Mouse (Mus musculus): ENCODE data around the gene Masp2. TPM values are rescaled to one million over a fixed set of nuclear protein-coding genes. Genes with fewer than 3 reads are reported as not detected.

Masp2 gene
- polyA plus RNA-seq, 1 experiment from 2014 or later: 0.51 TPM

DNA sequence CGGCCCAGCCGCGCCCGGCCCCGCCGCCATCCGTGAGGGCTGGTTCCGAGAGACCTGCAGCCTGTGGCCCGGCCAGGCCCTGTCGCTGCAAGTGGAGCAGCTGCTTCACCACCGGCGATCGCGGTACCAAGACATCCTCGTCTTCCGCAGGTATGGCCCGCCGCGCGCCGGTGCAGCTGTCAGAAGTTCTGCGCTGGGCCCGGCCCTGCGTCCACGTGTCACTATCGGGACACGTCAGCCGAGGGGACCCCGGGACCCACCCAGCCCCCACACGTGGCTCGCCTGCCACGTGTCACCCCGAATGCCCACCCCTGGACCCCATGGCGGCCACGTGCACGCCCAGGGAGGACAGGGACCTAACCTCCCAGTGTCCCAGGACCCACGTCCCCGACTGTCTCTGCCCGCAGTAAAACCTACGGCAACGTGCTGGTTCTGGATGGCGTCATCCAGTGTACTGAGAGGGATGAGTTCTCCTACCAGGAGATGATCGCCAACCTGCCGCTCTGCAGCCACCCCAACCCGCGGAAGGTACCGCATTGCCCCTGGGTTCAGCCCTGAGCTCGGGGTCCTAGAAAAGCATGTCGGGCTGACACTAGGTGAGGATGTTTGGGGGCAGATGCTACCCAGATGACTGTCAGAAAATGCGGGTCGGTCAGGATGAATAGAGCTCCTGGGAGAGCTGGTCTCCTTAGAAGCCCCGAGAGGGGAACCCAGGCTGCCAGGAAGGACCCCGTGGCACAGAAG lies 10.5 kb upstream of the Masp2 start:
- Histone ChIP-seq H3K9me3 (ENCODE audit: control insufficient read depth, low read length) (no peaks in the 10 kb centered on the region), H3K36me3 (ENCODE audit: control insufficient read depth, insufficient read depth, low read length) (peaks cover 35% of the 10 kb centered on the region), H3K9ac (replicated peaks; ENCODE audit: low read length) (peak overlapping the region; percentile 79), H3K27ac (replicated peaks; ENCODE audit: low read depth, low read length) (0 out of 2 replicates have a peak overlapping the region, but pooled peaks have one; percentile 73), H3K4me2 (ENCODE audit: low read length) (peak overlapping the region; percentile 91), H3K4me1 (ENCODE audit: control insufficient read depth, insufficient read depth, low read length) (peaks cover 7% of the 10 kb centered on the region; the same call in 1 of the 2 replicates), H3K4me3 (replicated peaks; ENCODE audit: low read depth, low read length) (peak overlapping the region; percentile 88), H3K27me3 (ENCODE audit: control insufficient read depth, insufficient read depth, low read length) (no peaks in the 10 kb centered on the region)
- under 1% methylated on average over 53 of the region's 53 CpGs for WGBS
- ATAC-seq (ENCODE audit: low FRiP score, low TSS enrichment): peak; percentile 46
- DNase-seq: peak; percentile 51

DNA sequence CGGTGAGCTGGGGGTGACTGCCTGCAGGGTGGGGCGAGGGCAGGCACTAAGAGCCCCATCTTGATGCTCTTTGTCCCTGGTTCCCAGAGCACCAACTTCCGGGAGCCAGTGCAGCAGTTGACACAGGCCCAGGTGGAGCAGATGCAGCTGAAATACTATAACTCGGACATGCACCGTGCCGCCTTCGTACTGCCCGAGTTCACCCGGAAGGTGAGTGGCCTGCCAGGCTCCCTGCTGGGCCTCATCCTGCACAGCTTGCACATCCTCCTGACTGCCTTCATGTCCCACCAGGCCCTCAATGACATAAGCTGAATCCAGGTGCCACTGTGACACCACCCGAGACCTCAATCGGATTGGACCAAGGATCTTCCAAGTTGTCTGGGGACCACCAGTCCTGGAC lies 8.4 kb upstream of the Masp2 start:
- peaks cover 7% of the 10 kb centered on the region; the same call in 1 of the 2 replicates for H3K4me1 ChIP-seq (ENCODE audit: control insufficient read depth, insufficient read depth, low read length)
- DNase-seq: no peak
- no peak for ATAC-seq (ENCODE audit: low FRiP score, low TSS enrichment)
- H3K27me3 ChIP-seq (ENCODE audit: control insufficient read depth, insufficient read depth, low read length): no peaks in the 10 kb centered on the region
- peaks cover 46% of the 10 kb centered on the region for H3K36me3 ChIP-seq (ENCODE audit: control insufficient read depth, insufficient read depth, low read length)
- no peak overlapping the region for H3K27ac ChIP-seq (replicated peaks; ENCODE audit: low read depth, low read length)
- 96% methylated on average over 11 of the region's 11 CpGs for WGBS
- no peak overlapping the region for H3K4me3 ChIP-seq (replicated peaks; ENCODE audit: low read depth, low read length)
- H3K9me3 ChIP-seq (ENCODE audit: control insufficient read depth, low read length): no peaks in the 10 kb centered on the region
- no peak overlapping the region for H3K4me2 ChIP-seq (ENCODE audit: low read length)
- no peak overlapping the region for H3K9ac ChIP-seq (replicated peaks; ENCODE audit: low read length)

DNA sequence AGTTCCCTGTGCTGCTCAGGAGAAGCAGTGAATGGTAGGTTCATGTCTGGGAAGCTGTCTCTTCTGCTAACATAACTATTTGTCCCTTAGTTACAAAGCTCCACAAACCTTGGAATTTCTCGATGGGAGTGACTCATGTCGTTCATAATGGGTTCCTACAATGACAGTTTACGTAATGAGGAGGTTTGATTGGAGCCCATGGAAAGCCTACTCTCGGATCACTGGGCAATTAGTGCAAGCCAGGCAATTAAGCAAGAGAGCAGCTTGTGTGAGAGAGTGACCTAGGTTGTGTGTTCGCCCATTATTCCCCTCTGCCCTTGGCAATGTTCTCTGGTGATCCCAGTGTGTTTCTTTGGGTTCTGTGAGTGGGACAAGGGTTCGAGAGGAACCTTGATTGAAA lies 6.4 kb upstream of the Masp2 start:
- H3K9ac ChIP-seq (replicated peaks; ENCODE audit: low read length): no peak overlapping the region
- H3K27ac ChIP-seq (replicated peaks; ENCODE audit: low read depth, low read length): no peak overlapping the region
- ATAC-seq (ENCODE audit: low FRiP score, low TSS enrichment): no peak
- WGBS: 88% methylated on average over 6 of the region's 6 CpGs
- H3K36me3 ChIP-seq (ENCODE audit: control insufficient read depth, insufficient read depth, low read length): peaks cover 46% of the 10 kb centered on the region
- H3K4me1 ChIP-seq (ENCODE audit: control insufficient read depth, insufficient read depth, low read length): peaks cover 7% of the 10 kb centered on the region; the same call in 1 of the 2 replicates
- no peak for DNase-seq
- H3K4me2 ChIP-seq (ENCODE audit: low read length): no peak overlapping the region
- no peak overlapping the region for H3K4me3 ChIP-seq (replicated peaks; ENCODE audit: low read depth, low read length)
- H3K9me3 ChIP-seq (ENCODE audit: control insufficient read depth, low read length): no peaks in the 10 kb centered on the region
- no peaks in the 10 kb centered on the region for H3K27me3 ChIP-seq (ENCODE audit: control insufficient read depth, insufficient read depth, low read length)

DNA sequence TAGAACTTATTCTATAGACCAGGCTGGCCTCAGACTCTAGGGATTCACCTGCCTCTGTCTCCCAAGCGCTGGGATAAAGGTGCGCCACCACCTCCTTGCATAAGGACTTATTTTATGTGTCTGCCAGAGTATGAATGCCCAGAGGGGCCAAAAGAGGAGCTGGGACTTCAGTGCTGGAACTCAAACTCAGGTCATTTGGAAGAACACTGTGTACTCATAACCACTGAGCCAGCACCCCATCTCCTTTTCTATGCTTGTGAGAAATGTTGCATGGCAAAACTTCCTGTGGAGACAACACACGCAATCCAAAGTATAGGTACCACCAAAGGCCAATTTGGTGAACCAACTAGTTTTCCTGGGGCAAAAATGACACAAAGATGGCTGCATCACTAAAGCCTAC lies 5.6 kb upstream of the Masp2 start:
- Histone ChIP-seq H3K4me2 (ENCODE audit: low read length) (no peak overlapping the region), H3K4me1 (ENCODE audit: control insufficient read depth, insufficient read depth, low read length) (peaks cover 7% of the 10 kb centered on the region; the same call in 1 of the 2 replicates), H3K27me3 (ENCODE audit: control insufficient read depth, insufficient read depth, low read length) (no peaks in the 10 kb centered on the region), H3K27ac (replicated peaks; ENCODE audit: low read depth, low read length) (no peak overlapping the region), H3K9me3 (ENCODE audit: control insufficient read depth, low read length) (no peaks in the 10 kb centered on the region), H3K9ac (replicated peaks; ENCODE audit: low read length) (no peak overlapping the region), H3K36me3 (ENCODE audit: control insufficient read depth, insufficient read depth, low read length) (peaks cover 46% of the 10 kb centered on the region), H3K4me3 (replicated peaks; ENCODE audit: low read depth, low read length) (no peak overlapping the region)
- ATAC-seq (ENCODE audit: low FRiP score, low TSS enrichment) (no peak), DNase-seq (no peak)
- WGBS: 96% methylated on average over 3 of the region's 3 CpGs

DNA sequence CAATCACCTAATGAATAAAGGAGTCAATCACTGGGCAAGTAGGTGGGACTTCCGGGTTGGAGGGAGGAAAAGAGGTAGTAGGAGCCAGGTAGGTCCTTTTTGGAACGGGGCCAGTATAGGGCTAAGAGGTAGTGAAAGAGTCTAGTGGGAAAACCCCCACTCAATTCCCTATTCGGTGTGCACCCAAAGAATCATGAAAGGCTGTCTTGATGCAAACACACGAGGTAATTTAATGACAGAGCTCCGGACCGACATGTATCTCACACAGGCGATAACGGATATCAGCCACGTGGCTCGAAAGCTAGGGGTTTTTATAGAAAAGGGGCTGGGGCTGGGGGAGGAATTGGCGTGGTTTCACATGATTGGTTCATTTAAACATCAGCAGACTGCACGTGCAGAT lies 3.5 kb upstream of the Masp2 start:
- Histone ChIP-seq H3K4me2 (ENCODE audit: low read length) (no peak overlapping the region), H3K27ac (replicated peaks; ENCODE audit: low read depth, low read length) (no peak overlapping the region), H3K9ac (replicated peaks; ENCODE audit: low read length) (no peak overlapping the region), H3K36me3 (ENCODE audit: control insufficient read depth, insufficient read depth, low read length) (peaks cover 40% of the 10 kb centered on the region), H3K4me1 (ENCODE audit: control insufficient read depth, insufficient read depth, low read length) (no peaks in the 10 kb centered on the region), H3K27me3 (ENCODE audit: control insufficient read depth, insufficient read depth, low read length) (no peaks in the 10 kb centered on the region), H3K9me3 (ENCODE audit: control insufficient read depth, low read length) (no peaks in the 10 kb centered on the region), H3K4me3 (replicated peaks; ENCODE audit: low read depth, low read length) (no peak overlapping the region)
- 93% methylated on average over 12 of the region's 12 CpGs for WGBS
- DNase-seq (no peak), ATAC-seq (ENCODE audit: low FRiP score, low TSS enrichment) (no peak)

DNA sequence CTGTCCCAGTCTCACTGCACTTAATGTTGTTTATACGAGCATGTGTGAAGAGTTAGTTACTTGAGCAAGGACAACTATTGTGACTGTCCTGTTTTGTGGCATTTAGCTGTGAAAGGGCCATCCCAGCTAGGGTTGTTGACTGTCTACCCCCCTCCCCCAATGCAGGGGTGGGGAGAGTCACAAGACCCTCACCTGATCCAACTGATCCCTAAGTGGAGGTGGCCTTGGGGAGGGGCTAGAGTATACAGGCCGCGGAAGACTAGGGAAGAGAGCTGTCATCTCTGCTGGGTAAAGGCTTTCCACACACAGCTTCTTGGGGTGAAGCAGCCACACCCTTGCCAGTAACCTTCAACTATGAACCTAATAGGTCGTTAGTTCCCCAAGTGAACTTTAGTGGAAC lies 2.0 kb upstream of the Masp2 start:
- H3K9ac ChIP-seq (replicated peaks; ENCODE audit: low read length): no peak overlapping the region
- H3K4me3 ChIP-seq (replicated peaks; ENCODE audit: low read depth, low read length): no peak overlapping the region
- no peaks in the 10 kb centered on the region for H3K4me1 ChIP-seq (ENCODE audit: control insufficient read depth, insufficient read depth, low read length)
- H3K27ac ChIP-seq (replicated peaks; ENCODE audit: low read depth, low read length): no peak overlapping the region
- H3K9me3 ChIP-seq (ENCODE audit: control insufficient read depth, low read length): no peaks in the 10 kb centered on the region
- ATAC-seq (ENCODE audit: low FRiP score, low TSS enrichment) (no peak), DNase-seq (no peak)
- H3K36me3 ChIP-seq (ENCODE audit: control insufficient read depth, insufficient read depth, low read length): peaks cover 25% of the 10 kb centered on the region
- no peak overlapping the region for H3K4me2 ChIP-seq (ENCODE audit: low read length)
- H3K27me3 ChIP-seq (ENCODE audit: control insufficient read depth, insufficient read depth, low read length): no peaks in the 10 kb centered on the region
- 88% methylated on average over 4 of the region's 4 CpGs for WGBS

DNA sequence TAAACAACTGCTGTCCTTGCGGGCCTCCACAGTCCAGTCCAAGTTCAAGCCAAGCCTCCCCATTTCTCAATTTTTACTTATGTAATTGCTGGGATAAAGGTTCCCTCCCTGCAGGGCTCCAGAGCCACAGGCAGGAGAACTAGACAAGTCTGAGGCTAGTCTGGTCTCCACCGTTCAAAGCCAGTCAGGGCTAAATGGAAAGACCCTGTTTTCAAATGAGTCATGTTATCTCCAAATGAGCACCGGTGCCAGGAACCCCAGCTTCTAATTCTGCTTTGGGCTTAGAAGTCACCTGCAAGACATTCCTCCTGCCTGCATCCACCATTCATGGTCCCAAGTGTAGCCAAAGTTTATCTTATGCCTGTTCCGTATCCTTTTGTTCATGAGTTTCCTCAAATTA lies 483 bp upstream of the Masp2 start:
- peaks cover 10% of the 10 kb centered on the region; the same call in 1 of the 2 replicates for H3K36me3 ChIP-seq (ENCODE audit: control insufficient read depth, insufficient read depth, low read length)
- H3K4me1 ChIP-seq (ENCODE audit: control insufficient read depth, insufficient read depth, low read length): no peaks in the 10 kb centered on the region
- H3K4me2 ChIP-seq (ENCODE audit: low read length): no peak overlapping the region
- WGBS: 88% methylated on average over 4 of the region's 4 CpGs
- H3K27ac ChIP-seq (replicated peaks; ENCODE audit: low read depth, low read length): no peak overlapping the region
- H3K9me3 ChIP-seq (ENCODE audit: control insufficient read depth, low read length): no peaks in the 10 kb centered on the region
- no peak overlapping the region for H3K4me3 ChIP-seq (replicated peaks; ENCODE audit: low read depth, low read length)
- DNase-seq: no peak
- H3K27me3 ChIP-seq (ENCODE audit: control insufficient read depth, insufficient read depth, low read length): no peaks in the 10 kb centered on the region
- ATAC-seq (ENCODE audit: low FRiP score, low TSS enrichment): no peak
- no peak overlapping the region for H3K9ac ChIP-seq (replicated peaks; ENCODE audit: low read length)

DNA sequence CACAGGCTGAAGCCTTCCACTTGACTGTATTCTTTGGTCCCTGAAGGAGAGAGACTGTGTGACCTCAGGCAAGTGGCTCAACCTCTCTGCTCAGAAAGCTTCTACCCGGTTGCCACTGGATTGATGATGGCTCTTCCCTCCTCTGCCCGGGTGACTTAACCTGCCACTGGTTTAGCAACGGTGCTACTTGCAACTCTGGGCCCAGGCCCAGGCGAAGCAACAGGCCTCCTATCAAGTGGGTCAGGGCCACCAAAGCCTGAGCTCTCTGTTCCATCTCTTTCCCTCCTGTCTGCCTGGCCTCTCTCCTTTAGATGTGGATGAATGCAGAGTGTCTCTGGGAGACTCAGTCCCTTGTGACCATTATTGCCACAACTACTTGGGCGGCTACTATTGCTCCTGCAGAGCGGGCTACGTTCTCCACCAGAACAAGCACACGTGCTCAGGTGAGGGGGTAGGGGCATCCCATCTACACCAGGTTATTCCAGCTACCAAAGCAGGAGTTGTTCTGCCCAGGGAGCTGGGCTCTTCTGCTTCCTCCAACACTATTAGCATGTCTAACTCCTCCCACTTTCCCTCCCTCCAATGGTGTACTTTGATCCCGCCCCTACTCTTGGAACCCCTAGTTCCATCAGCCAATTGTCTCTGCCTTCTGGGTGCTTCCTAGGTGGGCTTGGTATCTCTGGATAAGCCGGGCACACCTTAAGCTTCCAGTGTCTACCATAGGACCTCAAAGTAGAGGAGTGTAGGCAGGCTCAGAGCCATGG lies 1.2 kb downstream of the Masp2 start:
- WGBS: 67% methylated on average over 10 of the region's 10 CpGs

More for the DNA sequence above, 1.2 kb downstream of the Masp2 start:
- no peaks in the 10 kb centered on the region for H3K27me3 ChIP-seq (ENCODE audit: control insufficient read depth, insufficient read depth, low read length)
- DNase-seq (no peak), ATAC-seq (ENCODE audit: low FRiP score, low TSS enrichment) (no peak)
- peaks cover 3% of the 10 kb centered on the region; the same call in 1 of the 2 replicates for H3K36me3 ChIP-seq (ENCODE audit: control insufficient read depth, insufficient read depth, low read length)
- no peak overlapping the region for H3K27ac ChIP-seq (replicated peaks; ENCODE audit: low read depth, low read length)
- no peak overlapping the region for H3K4me2 ChIP-seq (ENCODE audit: low read length)
- H3K4me3 ChIP-seq (replicated peaks; ENCODE audit: low read depth, low read length): no peak overlapping the region
- no peaks in the 10 kb centered on the region for H3K9me3 ChIP-seq (ENCODE audit: control insufficient read depth, low read length)
- no peaks in the 10 kb centered on the region for H3K4me1 ChIP-seq (ENCODE audit: control insufficient read depth, insufficient read depth, low read length)
- H3K9ac ChIP-seq (replicated peaks; ENCODE audit: low read length): no peak overlapping the region

Measured in midbrain, embryonic 14.5 days (tissue).